Mouse (Mus musculus): ENCODE data around the gene Asb1. TPM values are rescaled to one million over a fixed set of nuclear protein-coding genes. Genes with fewer than 3 reads are reported as not detected.

The Asb1 gene
- 20.4 and 34.3 TPM in 2 replicates for polyA plus RNA-seq (2012)

DNA sequence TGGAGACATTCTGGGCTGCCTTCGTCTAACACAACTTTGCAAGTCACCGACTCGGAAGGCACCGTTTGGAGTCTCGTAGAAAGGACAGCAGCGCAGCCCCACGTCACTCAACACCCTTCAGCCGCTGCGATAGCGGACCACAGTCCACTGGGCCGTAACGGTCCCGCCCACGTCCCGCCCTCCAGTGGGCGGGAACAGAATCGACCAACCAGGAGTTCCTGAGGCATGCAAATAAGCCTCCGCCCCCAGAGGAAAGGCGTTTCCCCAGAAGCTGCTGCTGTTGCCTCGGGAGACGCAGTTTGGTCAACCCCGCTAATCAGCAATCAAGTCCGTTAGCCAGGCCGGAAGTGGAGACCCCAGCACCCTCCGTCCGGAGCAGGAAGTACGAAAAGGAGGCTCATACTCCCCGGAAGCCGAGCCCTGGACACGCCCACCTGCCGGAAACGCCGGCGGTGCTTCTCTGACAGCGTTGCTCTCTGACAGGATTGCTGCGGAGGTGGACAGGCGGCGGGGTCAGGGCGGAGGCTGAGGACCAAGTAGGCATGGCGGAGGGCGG, at the start of gene Asb1:
Asb1 (plus strand) TSS at position 274 of the 556 bp plus-strand sequence.
- no peak for TF ChIP-seq GATA1 (IDR thresholded peaks at IDR 0.05; ENCODE audit: low read length)

DNA sequence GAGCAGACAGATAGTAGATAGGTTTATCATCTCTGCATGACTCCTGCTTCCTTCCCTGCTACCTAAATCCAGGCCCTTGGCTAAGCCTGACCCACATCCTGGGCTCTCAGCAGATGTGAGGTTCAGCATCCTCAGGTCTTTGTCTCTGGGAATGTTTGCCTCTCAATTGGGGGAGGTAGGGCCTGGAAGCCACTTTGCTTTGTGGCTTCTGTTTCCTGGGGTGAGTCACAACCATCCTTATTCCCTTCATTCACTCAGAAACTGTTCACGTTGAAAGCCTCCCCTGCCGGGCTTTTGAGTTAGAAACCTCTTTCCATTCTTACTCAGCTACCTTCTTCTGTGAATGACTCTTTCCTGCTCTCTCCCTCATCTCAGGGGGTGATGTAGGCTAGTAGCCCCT, 47.6 kb upstream of the Asb1 start:
- no peak for TF ChIP-seq GATA1 (IDR thresholded peaks at IDR 0.05; ENCODE audit: low read length)

DNA sequence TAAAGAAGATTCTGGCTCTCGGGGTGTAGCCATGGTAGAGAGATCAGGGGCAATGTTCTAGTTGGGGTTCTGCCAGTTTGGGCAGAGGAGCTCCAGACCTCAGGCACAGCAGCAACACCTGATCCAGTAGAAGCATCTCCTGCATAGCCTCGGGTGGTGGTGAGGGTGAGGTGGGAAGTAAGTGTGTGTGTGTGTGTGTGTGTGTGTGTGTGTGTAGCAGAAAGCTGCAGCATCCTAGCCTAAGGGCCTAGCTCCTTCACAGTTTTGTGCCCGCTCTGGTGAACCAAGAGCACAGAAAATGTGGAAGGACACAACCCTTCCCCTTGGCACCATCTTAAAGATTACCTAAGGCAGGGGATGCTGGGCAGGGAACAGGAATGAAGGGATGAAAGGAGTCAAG, 46.4 kb upstream of the Asb1 start:
- no peak for TF ChIP-seq GATA1 (IDR thresholded peaks at IDR 0.05; ENCODE audit: low read length)

DNA sequence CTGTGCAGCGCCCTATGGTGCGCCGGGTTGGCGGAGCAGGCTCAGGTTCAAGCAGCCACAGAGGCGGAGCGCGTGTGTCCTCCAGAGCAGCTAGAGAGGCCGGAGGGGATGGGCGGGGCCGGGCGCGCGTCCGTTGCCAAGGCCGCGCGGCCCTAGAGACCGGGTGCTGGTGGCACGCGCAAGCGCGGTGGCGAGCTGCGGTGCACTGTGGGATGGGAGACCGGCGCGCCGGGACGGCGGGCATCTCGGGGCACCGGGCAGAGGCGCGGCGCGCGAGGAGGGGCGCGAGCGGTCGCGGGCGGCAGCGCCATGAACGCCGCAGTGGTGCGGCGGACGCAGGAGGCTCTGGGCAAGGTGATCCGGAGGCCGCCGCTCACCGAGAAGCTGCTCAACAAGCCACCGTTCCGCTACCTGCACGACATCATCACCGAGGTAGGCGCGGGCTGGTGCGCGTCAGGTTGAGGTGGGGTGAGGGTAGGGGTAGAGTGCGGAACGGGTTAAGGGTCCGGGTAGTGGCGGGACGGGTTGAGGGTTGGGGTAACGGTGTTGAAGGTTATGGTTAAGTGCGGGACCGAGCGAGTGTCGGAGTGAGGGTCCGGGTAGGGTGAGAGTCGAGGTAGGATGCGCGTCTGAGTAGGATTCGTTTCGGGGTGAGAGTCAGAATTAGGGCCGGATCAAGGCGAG, 45.7 kb upstream of the Asb1 start, which contains the start of gene Traf3ip1:
Traf3ip1 (plus strand) TSS at position 191 of the 684 bp plus-strand sequence.
- TF ChIP-seq GATA1 (IDR thresholded peaks at IDR 0.05; ENCODE audit: low read length) = no peak

DNA sequence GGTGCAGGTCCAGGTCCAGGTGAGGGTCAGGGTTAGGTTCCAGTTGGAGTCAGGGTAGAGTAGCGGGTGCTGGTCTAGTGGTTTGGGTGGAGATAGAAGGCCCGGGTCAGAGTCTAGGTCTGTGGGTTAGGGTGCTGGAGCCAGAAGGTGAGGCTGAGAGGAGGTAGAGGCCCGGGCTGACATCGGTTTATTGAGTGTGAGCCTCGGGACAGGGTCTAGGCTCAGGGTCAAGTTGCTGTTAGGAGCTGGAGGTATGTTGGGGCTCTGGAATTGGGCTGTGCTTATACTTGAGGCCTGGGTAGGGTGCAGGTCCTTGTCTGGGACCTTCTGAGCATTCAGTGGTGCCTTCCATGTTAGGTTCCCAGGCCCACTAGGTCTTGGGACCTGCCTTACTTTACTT, 45.0 kb upstream of the Asb1 start:
- TF ChIP-seq GATA1 (IDR thresholded peaks at IDR 0.05; ENCODE audit: low read length) = no peak

DNA sequence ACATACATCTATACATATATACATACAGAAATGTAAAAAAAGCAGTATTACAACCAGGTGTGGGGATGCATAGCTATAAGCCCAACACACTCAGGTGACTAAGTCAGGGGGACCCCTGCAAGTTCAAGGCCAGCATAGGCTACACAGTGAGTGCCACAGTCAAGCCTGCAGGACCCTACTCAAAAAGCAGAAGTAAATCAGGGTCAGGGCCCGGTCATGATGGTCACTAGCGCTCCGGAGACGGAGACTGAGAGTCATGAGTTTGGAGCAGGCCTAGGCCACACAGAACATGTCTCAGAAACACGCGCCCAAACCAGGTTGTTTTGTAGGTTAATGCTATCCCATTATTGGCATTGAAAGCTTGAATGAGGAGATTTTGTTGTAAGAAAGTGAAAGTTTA, 41.8 kb upstream of the Asb1 start:
- no peak for TF ChIP-seq GATA1 (IDR thresholded peaks at IDR 0.05; ENCODE audit: low read length)

DNA sequence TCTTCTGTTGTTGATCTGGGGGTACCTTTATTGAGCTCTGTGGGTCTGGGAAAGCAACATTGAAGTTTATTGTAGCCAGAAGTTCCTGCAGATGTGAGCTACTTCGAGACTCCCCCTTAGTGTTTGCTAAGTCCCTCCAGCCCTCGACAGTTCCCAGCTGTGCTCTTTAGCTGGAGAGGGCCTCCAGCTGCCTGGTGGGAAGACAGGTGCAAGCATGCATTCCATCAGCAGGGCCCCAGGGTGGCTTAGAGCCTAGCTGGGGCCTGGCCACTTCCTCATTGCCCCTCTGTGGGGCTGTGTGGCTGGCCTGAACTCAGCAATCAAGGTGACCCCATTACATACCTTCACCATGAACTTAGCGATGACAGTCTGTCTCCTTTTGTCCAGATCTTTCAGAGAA, 35.7 kb upstream of the Asb1 start:
- TF ChIP-seq GATA1 (IDR thresholded peaks at IDR 0.05; ENCODE audit: low read length) = no peak

DNA sequence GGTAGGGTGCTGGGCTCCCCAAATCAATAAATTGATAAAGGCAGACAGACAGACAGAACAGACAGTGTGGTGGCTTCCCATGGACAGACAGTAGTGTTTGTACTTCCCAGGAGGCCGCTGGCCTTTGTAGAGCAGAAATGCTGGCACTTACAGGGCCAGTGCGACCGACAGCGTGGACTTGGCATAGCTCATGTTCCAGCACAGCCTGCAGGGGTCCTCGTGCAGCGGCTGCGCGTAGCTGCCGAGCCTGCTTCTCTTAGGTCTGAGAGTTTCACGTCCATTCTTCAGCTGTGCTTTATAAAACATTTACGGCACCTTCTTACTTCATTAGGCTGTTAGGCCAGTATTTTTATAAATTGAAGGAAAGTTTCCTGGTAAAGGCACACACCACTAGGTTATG, 25.4 kb upstream of the Asb1 start:
- TF ChIP-seq GATA1 (IDR thresholded peaks at IDR 0.05; ENCODE audit: low read length) = no peak

DNA sequence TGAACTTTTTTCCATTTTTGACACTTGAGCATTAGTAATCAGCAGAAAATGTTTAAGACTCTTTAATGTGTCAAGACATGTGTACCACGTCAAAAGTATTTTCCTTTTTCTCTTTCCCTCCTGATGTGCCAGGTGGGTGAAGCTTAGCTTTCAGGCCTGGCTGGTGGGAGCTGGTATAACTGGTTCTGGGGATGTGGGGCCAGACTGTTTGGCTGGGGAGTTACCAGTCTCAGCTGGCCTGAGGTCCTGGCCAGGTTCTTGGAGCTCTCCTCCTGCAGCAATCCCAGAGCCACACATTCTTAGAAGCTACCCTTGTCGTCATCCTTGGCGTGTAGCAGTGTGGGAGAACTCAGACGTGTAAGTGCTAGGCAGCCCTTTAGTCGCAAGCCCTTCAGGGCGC, 24.7 kb upstream of the Asb1 start:
- TF ChIP-seq GATA1 (IDR thresholded peaks at IDR 0.05; ENCODE audit: low read length) = no peak

DNA sequence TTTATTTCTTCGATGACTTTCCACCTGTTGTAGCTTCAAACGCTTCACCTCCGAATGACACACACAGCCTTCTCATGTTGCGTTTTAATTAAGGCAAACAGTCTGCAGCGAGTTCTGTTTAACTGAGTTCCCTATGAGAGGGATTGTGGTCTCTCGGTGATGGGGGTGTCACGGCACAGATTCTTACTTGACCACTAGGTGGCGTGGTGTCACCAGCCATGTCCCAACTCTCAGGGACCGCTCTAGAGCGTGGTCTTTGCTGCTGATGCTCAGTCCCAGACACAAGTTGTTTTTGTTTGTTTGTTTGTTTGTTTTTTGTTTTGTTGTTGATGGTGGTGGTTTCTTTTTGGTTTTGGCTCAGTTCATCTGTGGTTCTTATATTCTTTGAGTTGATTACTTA, 16.6 kb upstream of the Asb1 start:
- no peak for TF ChIP-seq GATA1 (IDR thresholded peaks at IDR 0.05; ENCODE audit: low read length)

DNA sequence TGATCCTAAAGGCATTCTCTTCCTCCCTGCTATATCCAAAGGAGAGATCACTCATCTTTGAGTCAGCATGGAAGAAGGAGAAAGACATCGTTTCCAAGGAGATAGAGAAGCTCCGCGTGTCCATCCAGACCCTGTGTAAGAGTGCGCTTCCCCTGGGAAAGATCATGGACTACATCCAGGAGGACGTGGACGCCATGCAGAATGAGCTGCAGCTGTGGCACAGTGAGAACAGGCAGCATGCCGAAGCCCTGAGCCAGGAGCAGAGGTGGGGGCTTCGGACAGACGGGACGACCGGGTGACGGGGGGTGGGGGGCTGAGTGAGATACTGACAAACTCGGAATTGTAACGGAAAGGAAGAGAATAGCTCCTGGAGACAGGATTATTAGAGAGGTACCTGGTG, 14.5 kb upstream of the Asb1 start:
- TF ChIP-seq GATA1 (IDR thresholded peaks at IDR 0.05; ENCODE audit: low read length) = no peak

DNA sequence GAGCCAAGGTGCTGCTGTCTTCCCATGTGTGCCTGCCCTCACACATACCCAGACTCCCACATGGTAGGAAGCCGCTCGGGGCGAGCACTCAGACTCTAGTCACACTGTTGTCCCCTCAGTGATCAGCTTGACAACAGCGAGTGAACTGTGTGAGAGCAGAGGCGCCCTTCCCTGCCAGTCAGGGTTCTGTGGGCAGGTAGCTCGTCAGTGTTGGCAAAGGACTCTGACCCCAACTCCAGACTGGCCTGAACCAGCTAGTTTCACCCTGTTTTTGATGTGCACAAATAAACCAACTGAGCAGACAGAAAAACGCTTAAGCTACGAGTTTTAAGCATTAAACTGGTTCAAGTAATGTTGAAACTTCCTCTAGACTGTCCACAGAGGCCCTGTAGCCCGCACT, 10.2 kb upstream of the Asb1 start:
- no peak for TF ChIP-seq GATA1 (IDR thresholded peaks at IDR 0.05; ENCODE audit: low read length)

DNA sequence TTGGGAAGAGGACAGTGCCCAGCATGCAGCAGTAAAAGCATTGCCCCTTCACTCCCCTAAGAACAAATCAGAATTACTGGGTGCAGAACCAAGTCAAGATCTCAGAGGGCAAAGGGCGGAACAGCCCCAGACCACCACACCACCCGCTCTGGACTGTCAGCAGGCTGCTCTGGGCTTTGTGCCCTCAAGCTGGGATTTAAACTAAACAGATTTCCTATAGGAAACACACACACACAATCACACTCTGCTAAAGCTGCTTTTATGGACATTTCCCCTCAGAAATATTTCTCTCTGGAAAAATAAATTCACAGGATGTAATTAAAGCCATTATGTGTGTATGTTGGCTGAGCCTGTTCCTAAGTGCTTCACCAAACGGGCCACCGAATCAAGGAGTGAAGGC, 8.1 kb upstream of the Asb1 start:
- no peak for TF ChIP-seq GATA1 (IDR thresholded peaks at IDR 0.05; ENCODE audit: low read length)

DNA sequence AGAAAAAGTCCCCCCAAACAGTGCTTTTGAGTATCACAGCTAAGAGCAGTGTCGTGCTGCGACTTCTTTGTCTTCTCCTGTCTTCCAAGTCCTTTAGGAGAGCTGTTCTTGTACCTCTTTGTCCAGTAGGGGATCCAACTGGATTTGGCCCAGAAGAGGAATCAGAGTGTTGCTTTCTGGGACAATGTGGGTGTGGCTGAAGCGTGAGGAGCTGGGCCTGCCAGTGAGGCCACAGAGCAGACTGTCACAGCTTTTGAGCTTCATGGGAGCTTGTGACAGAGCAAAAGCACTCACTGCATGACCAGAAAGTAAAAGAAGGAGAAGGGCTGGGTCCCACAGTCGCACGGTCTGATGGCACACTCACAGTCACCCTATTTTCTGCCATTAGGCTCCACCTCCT, 7.5 kb upstream of the Asb1 start:
- no peak for TF ChIP-seq GATA1 (IDR thresholded peaks at IDR 0.05; ENCODE audit: low read length)

DNA sequence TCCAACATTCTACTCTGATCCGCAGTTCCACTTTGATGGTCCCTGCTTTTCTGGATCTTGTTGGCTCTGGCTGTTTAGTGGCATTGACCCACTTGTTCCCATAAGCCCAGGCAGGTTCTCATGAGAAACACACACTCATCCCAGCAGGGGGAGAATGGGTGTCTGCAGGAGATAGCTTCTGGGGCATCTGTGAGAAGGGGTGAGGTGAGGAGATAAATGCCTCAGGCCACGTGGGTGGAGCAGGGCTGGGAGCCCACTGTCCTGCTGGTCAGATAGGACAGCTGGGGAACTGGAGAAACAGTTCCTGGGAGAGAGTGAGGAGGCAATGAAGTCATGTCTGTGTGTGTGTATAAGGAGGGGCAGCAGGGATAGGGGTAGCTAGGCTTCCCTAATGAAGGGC, 6.9 kb upstream of the Asb1 start:
- TF ChIP-seq GATA1 (IDR thresholded peaks at IDR 0.05; ENCODE audit: low read length) = no peak

DNA sequence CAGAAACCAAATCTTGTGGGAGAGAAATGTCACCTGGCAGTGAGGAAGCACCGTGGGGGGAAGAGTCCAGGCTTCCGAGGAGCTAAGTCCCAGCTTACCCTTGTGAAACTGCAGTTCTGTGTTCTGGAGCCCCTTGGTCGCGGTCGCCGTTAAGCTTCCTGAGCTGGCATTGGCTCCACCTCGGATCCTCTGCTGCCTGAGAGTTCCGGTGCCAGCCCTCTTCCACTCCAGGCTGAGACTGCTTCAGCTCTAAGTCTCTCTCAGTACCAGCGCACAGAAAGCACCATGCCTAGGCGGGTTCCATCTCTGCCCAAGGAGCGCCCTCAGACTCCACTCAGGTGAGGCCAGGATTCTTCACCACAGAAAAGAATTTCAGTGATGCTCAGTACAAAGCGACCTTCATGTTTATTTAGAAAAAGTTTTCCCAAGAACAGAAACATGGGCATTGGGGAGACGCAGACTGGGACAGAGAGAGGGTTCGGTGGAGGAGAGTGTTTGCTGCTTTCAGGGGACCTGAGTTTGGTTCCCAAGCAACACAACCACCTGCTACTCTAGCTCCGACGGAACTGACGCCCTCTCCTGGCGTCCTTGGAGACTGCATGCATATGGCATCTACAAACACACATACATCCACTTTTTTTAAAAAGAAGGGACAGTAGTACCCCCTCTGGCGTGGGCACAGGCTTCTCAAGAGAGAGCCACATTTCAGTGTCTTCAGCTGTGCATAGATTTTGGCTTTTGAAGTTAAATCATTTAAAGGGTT, 6.2 kb upstream of the Asb1 start:
- TF ChIP-seq GATA1 (IDR thresholded peaks at IDR 0.05; ENCODE audit: low read length) = no peak
